Mouse (Mus musculus): ENCODE results near the gene Itga9.

- TF ChIP-seq CTCF (IDR thresholded peaks at IDR 0.05; ENCODE audit: control insufficient read depth, insufficient read depth, insufficient read length) (no peak), USF1 (IDR thresholded peaks at IDR 0.05; ENCODE audit: low read depth) (no peak), FOSL1 (IDR thresholded peaks at IDR 0.05; ENCODE audit: insufficient read depth, low read length, poor library complexity, severe bottlenecking) (no peak), MAX (IDR thresholded peaks at IDR 0.05) (no peak), CEBPB (IDR thresholded peaks at IDR 0.05; ENCODE audit: low read depth) (no peak)
These were observed 327.3 kb downstream of the Itga9 start for GRCm38 (mm10) chr9:118933800-118934199.
